Mouse (Mus musculus) c-Kit-positive CD71-negative TER-119-negative erythroid progenitor cells, embryonic 14.5 days (primary cell): ENCODE results near the gene Asb14.

Experiments
- DNase-seq: peaks from one replicate; pipeline ENCODE4 v3.0.0-alpha.2; 2013; ENCODE audit warnings: low read depth

Asb14 gene

DNA sequence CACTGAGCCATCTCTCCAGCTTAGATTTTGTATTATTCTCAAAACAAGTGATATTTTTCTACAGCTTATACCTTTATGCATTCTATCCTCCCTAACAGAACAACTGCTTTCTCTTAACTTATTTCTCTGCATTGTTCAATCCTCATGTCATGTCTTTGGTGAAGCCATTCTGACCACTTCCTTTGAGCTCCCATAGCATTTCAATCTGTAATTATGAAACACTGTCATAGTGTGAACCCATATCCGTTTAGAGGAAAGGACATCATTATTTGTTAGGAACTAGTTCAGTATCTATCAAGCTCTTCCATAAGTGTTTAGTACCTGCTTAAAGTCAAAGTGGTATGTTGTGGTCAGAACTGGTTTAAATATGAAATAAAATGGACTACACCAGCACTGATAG lies 66.2 kb downstream of the Asb14 start:
- DNase-seq: no peak
